Mouse (Mus musculus): Measurements from ENCODE around the gene Rps19.
A peak's percentile ranks its signal among the peaks of the same experiment; 100 is the strongest.
"Not testable (repeated sequence)": the region's sequence is repeated elsewhere in the genome, so short reads cannot be mapped to it uniquely, and the experiment has no call there.

The Rps19 gene

DNA sequence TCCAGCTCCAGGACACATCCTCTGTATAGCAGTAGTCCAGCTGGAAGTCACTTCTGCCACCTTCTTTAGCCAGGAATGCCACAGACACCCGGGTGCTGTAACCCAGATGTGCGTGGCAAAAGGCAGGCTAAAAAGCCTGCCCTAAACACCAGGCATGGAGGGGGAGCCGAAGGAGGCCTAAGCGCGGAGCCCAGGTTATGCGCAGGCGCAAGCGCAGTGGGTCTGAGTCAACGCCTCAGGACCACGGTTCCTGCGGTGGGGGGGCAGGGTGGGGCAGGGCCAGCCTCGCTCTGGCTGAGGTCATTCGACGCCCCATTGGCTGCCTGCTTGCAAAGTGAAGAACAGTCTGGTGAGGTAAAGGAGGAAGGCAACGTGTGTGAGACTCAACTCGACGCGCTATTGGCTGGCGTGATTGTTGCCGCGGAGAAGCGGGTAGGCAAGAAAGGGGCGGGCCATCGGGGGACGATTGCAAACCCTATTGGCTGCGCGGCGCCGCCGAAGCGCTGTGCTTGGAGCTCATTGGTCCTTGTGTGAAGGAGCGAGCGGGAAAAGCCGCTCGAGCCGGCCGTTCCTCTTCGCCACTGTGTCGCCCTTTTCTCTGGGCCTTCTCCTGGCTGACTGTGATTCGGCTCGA, 14.5 kb upstream of the Rps19 start, which contains the start of the genes Lypd4 and Dmrtc2:
Gene Lypd4 (minus strand): TSS at position 410 of the 634 bp plus-strand sequence.
Gene Dmrtc2 (plus strand): TSS at position 526 of the 634 bp plus-strand sequence.
- no peak for DNase-seq (ENCODE audit: low read depth, low spot score)

- no peak for DNase-seq (ENCODE audit: low read depth, low spot score)
Observed at GRCm38 (mm10) chr7:24877588-24877987, 6.6 kb upstream of the Rps19 start.

DNA sequence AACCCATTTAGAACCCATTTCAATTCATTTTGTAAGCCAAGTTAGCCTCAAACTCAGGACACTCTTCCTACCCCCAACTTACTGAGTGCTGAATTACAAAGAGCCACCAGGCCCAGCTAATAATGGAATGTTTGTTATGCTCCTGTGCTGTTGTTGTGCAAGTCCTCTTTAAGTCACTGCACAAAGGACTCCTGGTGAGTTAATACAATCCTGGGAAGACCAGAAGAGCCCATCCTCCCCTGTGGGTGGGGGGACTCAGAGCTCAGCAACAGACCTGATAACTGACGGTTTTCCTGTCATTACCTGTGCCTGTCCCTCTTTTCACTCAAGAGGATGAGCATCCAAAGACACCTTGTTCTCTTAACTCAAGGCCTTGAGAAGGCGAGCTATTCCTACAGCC, 4.6 kb upstream of the Rps19 start:
- DNase-seq (ENCODE audit: low read depth, low spot score), result no peak

DNA sequence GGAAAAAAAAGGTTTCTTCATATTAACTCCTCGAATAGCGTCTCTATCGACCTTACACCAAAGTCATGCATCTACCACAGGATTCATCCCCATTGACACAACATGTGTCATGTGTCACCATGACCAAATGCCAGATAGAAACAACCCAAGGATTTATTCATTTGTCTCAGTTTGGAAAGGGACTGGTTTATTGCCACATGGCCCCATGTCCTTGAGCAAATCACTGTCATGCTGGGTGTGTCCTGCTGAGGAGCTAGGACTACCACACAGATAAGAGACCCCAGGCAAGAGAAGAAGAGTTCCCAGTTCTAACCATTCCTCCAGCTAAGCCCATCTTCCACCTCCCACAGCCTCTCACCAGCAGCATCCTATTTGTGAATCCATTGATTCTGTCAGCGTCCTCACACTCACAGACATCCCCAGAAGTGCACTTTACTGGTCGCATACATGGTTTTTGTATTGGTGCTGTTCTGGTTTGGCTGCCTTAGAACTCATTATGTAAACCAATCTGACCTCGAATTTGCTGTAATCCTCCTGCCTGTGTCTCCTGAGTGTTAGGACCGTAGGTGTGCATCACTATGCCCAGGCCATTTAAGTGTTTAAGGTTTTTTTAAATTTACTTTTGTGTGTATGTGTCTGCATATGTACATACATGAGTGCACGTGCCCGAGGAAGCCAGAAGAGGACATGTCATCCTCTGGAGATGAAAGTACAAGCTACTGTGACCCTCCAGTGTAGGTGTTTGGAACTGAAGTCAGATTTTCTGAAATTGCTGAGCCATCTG, 1.6 kb upstream of the Rps19 start:
- no peak for DNase-seq (ENCODE audit: low read depth, low spot score)

- peak; percentile 31 for DNase-seq (ENCODE audit: low read depth, low spot score)
Observed at GRCm38 (mm10) chr7:24884693-24885291, 621 bp downstream of the Rps19 start.

DNA sequence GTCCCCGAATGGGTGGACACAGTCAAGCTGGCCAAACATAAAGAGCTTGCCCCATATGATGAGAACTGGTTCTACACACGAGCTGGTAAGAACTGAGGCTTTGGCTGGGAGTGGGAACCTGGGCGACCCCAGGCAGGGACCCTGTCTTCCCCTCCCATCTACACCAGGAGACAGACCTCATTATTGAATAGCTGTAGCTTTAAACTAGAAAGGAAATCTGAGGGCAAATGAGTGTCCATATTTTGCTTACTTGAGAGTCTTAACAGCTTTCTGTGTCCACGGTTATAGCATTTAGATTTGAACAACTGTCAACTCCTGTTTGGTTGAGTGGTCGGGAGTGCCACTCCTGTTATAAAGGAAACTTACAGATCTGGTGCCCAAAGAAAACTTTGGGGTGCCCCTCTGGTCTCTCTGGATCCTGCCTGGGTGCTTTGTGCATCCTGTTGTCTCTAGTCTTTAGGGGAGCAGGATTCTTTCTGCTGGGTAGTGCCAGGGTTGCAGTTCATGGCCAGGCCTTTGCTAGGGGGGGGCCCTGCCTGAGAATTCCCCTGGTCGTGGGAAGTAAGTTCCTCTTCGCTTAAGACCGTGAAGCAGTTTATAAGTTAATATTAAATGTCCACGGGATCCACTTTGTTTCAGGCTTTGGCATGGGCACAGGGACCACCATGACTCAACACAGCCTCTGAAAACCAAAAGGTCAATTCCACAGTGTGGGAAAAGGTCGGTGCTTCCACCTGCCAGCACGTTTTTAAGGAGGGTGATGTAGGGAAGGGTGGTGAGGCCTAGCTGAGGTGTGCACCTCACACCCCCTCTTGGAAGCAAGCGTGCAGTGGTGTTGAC, 1.5 kb downstream of the Rps19 start:
- DNase-seq (ENCODE audit: low read depth, low spot score), result no peak

DNA sequence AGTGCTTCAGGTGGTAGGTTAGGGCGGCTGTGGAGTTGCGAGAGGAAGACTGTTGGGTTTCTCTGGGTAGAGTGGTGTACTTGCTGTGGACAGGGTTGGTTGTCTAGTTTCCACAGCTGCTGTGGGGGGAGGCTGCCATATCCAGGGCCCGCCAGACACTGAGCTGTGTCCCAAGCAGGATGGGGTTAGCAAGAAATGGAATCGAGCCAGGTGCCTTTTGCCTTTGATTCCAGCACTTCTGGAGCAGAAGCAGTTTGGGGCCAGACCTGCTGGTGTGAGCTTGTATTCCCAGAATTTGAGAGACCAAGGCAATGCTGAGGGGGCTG, 2.1 kb downstream of the Rps19 start:
- DNase-seq (ENCODE audit: low read depth, low spot score), result no peak

DNA sequence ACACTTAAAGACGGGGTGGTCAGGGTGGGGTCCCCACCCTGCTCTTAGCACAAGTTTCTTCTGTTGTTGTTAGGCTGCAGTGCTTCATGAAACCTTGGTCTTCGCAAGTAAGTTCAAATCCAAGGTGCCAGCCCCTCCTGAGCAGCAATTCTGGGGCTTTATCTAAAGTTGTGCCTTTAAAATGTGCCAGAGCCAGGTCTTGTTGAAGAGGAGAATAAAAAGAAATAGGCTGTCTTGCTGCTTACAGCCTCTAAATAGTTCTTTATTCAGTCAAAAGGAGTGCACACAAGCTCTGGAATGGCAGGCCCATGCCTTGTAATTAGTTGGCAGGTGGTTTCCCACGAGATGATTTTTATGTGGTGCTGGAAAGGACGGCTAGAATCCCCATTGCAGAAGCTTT, 2.9 kb downstream of the Rps19 start:
- no peak for DNase-seq (ENCODE audit: low read depth, low spot score)

DNA sequence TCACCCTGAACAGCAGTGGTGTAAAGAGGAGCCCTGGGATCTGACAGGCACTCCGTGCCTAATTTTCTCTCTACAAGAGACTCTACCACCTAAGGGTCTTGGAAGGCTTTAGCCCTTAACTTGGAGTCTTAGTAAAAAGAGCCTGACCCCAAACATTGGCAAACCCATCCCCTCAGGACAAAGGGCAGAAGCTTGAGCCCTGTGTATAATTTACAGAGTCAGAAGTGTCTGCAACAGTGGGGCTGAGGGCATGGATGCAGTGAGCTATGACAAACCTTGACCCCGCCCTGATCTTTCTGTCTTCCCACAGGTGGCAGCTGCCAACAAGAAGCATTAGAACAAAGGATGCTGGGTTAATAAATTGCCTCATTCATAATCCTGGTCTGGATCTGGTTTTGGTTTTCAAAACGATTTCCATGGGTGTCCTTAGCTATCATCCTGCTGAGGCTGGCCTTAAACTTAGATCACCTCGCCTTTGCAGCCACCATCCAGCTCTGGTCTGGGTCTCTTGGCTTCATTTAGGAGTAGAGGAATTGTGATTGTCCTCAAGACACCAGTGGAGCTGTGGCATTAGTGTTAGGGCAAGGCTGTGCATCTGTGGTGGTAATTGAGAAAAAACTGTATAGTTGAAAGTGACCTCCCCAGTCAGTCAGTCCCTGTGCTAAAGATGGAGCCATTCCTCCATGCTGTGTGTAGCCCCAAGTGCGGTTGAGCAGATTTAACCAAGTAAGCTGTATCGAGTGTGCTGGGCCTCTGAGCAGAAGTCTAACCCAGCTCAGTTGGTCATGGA, 5.5 kb downstream of the Rps19 start:
- DNase-seq (ENCODE audit: low read depth, low spot score), result no peak

DNA sequence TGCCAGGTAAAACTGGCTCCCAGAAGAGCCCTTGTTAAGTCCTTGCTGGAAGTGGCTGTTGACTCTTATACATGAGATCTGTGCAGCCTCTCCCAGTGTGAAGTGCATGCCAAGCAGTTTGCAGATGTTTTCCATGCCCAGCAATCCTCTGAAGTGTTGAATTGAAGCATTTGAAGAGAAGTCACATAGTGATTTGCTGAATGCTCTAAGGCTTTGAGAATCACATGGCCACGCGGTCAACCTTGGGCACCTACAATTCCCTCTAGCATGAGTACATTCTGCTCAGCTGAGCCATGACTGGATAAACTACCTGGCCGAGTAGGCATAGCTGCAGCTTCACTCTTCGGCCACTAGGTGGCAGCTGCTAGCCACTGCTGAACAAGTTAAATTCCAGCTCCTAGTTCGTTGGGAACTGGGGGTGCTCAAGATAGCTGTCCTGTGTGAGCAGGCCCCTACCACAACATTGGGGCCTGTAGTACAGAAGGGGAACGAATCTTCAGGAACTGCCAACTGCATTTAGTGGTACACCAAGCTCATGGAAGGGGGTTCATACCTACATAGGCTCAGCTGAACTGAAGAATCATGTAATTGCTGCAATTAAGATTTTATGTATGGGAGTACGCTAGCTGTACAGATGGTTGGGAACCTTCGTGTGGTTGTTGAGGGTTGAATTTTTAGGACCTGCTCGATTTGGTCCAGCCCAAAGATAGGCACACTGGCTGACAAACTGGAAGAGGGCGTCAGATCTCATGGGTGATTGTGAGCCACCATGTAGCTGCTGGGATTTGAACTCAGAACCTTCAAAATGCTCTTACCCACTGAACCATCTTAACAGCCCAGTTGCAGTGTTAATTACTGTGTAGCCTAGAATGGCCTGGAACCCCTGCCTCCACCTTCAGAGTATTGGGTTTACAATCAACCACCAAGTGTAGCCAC, 6.4 kb downstream of the Rps19 start:
- DNase-seq (ENCODE audit: low read depth, low spot score), result peak; percentile 91

- no peak for DNase-seq (ENCODE audit: low read depth, low spot score)
Observed at GRCm38 (mm10) chr7:24891241-24892124, 7.3 kb downstream of the Rps19 start.

DNA sequence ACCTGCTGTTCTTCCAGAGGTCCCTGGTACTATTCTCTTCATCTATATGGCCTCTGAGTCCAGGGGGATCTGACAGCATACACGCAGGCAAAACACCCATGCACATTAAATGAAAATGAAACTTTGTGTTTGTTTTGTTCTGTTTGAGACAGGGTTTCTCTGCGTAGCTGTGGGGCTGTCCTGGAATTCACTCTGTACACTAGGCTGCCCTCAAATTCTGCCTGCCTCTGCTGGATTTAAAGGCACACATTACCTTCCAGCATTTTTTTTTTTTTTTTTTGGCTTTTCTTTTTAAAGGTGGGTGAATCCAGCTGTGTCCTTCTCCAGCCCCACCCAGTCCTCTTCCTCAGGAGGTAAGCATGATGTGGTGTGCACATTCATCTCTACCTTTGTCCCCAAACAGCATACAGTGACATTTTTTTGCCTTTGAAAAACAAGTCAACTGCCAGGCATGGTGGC, 8.0 kb downstream of the Rps19 start:
- DNase-seq (ENCODE audit: low read depth, low spot score), result no peak

DNA sequence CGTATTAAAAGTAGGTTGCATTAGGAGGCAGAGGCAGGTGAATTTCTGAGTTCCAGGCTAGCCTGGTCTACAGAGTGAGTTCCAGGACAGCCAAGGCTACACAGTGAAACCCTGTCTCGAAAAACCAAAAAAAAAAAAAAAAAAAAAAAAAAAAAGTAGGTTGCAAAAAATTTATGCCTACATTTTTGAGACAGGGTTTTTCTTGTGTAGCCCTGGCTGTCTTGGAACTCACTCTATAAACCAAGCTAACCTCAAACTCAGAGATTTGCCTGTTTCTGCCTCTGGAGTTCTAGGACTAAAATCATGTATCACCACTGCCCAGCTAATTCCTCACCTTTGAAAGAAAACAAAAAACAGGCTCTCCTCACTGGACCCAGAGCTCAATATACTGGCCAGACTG, 11.6 kb downstream of the Rps19 start:
- DNase-seq (ENCODE audit: low read depth, low spot score), result not testable (repeated sequence)

DNA sequence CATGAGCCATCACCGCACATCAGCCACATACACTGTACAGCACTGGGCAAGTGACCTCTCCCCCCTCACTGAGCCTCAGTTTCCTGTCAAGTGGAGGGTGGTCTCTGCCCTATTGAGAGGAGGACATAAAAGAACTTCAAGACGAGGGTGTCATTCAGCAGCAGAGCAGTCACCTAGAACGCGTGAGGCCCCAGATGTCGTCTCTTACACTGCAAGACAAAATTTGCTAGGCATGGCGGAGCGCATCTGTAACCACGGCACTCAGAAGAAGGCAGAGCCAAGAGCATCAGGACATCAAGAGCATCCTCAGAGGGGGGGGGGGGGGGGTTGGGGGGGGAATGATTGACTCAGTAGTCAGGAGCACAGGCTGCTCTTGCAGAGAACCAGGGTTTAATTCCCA, 12.1 kb downstream of the Rps19 start:
- no peak for DNase-seq (ENCODE audit: low read depth, low spot score)

GRCm38 (mm10) chr7:24897224-24897623, 13.1 kb downstream of the Rps19 start, which contains the start of gene Cd79a:
Gene Cd79a, plus strand, starts transcription at chr7:24897381.
- DNase-seq (ENCODE audit: low read depth, low spot score), result no peak

- no peak for DNase-seq (ENCODE audit: low read depth, low spot score)
Observed at GRCm38 (mm10) chr7:24897959-24898358, 13.8 kb downstream of the Rps19 start.

DNA sequence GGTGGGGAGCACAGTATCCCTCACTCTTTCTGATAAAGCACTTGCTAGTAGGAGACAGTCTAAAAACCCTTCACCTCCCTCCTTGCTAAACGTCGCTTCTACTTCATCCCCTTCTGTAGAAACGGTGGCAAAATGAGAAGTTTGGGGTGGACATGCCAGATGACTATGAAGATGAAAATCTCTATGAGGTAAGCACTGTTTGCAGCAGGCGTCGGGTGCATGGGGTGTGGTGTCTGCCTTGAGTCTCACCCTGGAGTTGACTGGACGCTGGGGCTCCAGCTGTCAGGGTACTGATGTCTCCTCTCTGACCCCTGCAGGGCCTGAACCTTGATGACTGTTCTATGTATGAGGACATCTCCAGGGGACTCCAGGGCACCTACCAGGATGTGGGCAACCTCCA, 16.9 kb downstream of the Rps19 start:
- DNase-seq (ENCODE audit: low read depth, low spot score), result no peak

DNA sequence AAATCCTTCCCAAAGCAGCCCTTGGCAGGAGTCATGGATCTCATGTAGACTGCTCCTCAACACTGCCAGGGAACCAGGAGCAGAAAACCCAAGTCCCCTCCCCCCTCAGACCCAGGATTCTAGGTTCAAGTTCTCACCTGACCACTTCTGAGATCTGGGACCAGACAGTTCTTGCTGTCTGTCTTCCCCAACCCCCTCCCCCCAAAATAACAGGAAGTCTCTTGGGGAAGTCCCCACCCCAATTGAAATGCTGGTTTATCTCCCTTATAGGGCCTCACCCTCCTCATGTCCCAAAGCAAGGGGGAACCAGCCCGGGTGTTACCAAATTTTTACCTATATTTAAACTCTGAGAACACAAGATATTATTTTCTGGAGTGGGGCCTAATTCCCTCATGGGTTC, 17.7 kb downstream of the Rps19 start:
- no peak for DNase-seq (ENCODE audit: low read depth, low spot score)

GRCm38 (mm10) chr7:24902264-24902629, 18.1 kb downstream of the Rps19 start:
- no peak for DNase-seq (ENCODE audit: low read depth, low spot score)
